Mouse (Mus musculus): ENCODE measurements around the gene Pds5a. TPM values are rescaled to one million over a fixed set of nuclear protein-coding genes. Genes with fewer than 3 reads are reported as not detected.
"Not testable (repeated sequence)": the region's sequence is repeated elsewhere in the genome, so short reads cannot be mapped to it uniquely, and the experiment has no call there.

Gene Pds5a
- polyA plus RNA-seq, 1 experiment from 2014 or later = 67.6 TPM

DNA sequence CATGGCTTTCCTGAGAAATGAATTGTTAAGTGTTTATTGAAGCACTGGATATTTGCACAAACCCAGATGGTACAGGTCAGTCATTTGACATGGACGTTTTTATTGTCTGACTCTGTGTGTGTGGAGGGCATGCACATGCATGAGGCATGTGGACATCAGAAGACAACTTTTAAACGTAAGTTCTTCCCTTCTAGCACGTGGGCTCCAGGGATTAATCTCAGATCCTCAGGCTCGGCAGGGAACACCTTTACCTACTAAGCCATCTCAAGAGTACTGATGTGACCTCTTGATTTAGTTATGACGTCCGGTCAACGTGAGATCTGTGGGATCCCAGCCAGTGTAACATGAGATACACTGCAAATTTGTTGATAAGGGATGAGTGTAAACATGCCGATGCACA is 12.2 kb upstream of the Pds5a start:
- no peak overlapping the region for H3K27ac ChIP-seq
- no peak for ATAC-seq
- no peaks in the 10 kb centered on the region for H3K27me3 ChIP-seq
- 71% methylated on average over 8 of the region's 8 CpGs for WGBS
- H3K9me3 ChIP-seq = no peaks in the 10 kb centered on the region
- no peaks in the 10 kb centered on the region for H3K4me1 ChIP-seq (replicated peaks)
- H3K36me3 ChIP-seq = no peaks in the 10 kb centered on the region
- no peak overlapping the region for H3K4me2 ChIP-seq (replicated peaks)
- H3K4me3 ChIP-seq (replicated peaks) = no peak overlapping the region
- no peak overlapping the region for H3K9ac ChIP-seq (replicated peaks)

DNA sequence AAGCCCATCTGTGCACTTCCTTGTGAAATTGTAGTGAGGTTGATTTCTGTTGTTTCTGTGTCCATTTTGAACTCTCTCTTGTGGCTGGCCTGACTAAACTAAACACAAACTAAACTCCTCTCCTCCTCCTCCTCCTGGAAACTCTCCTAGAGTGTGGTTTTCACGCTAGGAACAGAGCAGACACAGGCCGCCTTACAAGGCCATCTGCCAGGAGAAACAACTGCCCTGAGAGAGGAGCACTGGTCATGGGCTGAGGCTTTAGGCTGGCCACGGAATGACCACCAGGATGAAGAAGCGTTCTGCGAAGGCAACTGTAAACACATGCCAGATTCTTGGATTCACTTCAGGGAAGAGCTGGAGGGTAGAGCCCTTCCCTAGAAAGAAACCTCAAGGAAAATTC is 8.9 kb upstream of the Pds5a start:
- no peak for ATAC-seq
- WGBS = 87% methylated on average over 5 of the region's 5 CpGs
- Histone ChIP-seq H3K36me3 (no peaks in the 10 kb centered on the region), H3K9ac (replicated peaks) (no peak overlapping the region), H3K4me3 (replicated peaks) (no peak overlapping the region), H3K4me1 (replicated peaks) (no peaks in the 10 kb centered on the region), H3K4me2 (replicated peaks) (no peak overlapping the region), H3K9me3 (no peaks in the 10 kb centered on the region), H3K27ac (no peak overlapping the region), H3K27me3 (no peaks in the 10 kb centered on the region)

DNA sequence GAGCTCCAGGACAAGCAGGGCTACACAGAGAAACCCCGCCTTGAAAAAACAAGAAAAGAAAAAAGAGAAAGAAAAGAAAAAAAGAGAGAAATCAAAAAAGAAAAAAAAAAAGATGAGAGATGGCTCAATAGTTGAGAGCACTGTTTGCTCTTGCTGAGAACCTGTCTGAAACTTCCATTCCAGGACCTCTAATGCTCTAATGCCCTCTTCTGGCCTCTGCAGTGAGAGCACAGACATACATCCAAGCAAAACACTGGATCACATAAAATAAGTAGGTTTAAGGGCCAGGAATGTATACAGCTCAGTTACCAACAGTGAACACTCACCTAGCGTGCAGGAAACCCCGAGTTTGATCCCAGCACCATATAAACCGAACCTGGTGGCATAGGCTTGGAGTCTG is 8.1 kb upstream of the Pds5a start:
- H3K27me3 ChIP-seq = no peaks in the 10 kb centered on the region
- no peak overlapping the region for H3K9ac ChIP-seq (replicated peaks)
- 87% methylated on average over 4 of the region's 4 CpGs for WGBS
- no peak overlapping the region for H3K4me3 ChIP-seq (replicated peaks)
- no peaks in the 10 kb centered on the region for H3K36me3 ChIP-seq
- no peak overlapping the region for H3K27ac ChIP-seq
- H3K9me3 ChIP-seq = no peaks in the 10 kb centered on the region
- no peak overlapping the region for H3K4me2 ChIP-seq (replicated peaks)
- no peak for ATAC-seq
- no peaks in the 10 kb centered on the region for H3K4me1 ChIP-seq (replicated peaks)

DNA sequence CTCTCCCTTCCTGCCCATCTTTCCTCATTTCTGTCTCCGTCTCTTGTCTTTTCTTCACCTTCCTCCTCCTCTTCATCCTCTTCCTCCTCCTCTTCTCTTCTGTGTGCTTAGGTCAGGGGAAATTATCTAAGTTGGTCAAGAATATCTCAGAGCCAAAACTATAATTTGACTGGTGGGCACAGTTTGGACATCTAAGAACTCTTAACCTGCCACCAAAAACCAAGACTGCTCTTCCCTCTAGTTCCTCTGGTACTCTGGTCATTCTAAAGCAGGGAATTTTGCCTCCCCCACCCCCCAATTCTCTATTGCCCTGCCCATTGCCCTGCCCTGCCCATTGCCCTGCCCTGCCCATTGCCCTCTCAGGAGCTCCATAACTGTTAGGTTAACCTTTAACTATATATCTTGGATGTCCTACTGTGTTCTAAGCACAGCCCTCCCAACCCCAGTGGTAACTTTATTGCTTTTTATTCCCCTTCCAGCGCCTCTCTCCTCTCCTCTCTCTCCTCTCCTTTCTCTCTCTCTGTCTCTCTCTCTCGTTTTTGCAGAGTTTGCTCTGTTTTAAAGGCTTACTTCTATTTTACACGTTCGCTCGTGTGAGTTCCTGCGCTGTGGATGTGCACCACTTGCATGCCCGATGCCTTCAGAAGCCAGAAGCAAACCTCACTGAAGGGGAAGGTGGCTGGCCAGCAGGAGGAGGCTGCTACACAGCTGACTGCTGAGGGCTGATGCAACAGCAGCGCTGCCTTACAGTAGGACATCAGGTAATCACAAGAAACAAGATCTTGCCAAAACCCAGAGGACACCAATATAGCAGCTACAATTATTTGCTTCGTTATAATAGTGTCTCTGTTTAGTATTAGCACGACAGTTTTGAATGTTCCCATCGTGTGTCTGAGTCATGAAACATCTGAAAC is 6.9 kb upstream of the Pds5a start:
- Histone ChIP-seq H3K4me3 (replicated peaks) (no peak overlapping the region), H3K4me1 (replicated peaks) (no peaks in the 10 kb centered on the region), H3K4me2 (replicated peaks) (no peak overlapping the region), H3K27ac (no peak overlapping the region), H3K36me3 (no peaks in the 10 kb centered on the region), H3K27me3 (no peaks in the 10 kb centered on the region), H3K9ac (replicated peaks) (no peak overlapping the region), H3K9me3 (no peaks in the 10 kb centered on the region)
- 80% methylated on average over 12 of the region's 12 CpGs for WGBS
- no peak for ATAC-seq

DNA sequence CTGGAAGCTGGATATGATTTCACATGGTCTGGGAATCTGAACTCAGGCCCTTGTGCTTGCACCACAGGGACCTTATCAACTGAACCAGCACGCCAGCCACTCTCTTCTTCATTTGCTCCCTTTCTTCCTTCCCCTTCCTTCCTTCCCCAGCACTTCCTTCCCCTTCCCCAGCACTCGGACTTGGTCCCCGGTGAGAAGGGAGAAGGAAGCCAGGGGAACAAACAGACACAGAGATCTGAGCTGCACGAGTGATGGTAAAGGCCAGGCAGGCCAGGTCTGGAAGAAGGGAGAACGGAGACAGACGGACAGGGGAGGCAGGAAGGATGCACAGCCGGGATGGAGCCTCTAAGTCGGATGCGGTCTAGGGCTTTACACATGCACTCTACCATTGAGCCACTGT is 5.2 kb upstream of the Pds5a start:
- Histone ChIP-seq H3K4me3 (replicated peaks) (no peak overlapping the region), H3K36me3 (no peaks in the 10 kb centered on the region), H3K4me2 (replicated peaks) (no peak overlapping the region), H3K9me3 (no peaks in the 10 kb centered on the region), H3K27me3 (no peaks in the 10 kb centered on the region), H3K9ac (replicated peaks) (no peak overlapping the region), H3K4me1 (replicated peaks) (peaks cover 6% of the 10 kb centered on the region), H3K27ac (no peak overlapping the region)
- ATAC-seq = no peak
- 80% methylated on average over 9 of the region's 9 CpGs for WGBS

DNA sequence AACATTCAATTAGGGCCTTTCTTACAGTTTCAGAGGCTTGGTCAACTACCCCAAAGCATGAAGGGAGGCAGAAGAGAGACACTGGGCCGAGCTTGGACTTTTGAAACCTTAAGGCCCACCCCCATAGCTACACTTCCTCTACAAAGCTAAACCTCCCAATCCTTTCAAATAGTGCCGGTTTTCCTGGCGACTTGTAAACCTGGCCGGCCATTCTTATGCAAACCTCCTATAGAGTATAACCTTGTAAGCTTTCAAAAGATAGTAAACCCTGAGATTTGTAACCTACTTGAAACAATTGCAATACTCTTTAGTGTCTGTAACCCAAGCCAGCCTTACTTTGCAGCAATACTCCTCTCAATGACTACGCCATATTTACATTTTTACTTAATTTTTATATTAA is 2.0 kb upstream of the Pds5a start:
- peaks cover 21% of the 10 kb centered on the region for H3K4me1 ChIP-seq (replicated peaks)
- no peak overlapping the region for H3K4me2 ChIP-seq (replicated peaks)
- H3K9ac ChIP-seq (replicated peaks) = no peak overlapping the region
- ATAC-seq = no peak
- 74% methylated on average over 5 of the region's 5 CpGs for WGBS
- no peaks in the 10 kb centered on the region for H3K9me3 ChIP-seq
- no peaks in the 10 kb centered on the region for H3K36me3 ChIP-seq
- no peaks in the 10 kb centered on the region for H3K27me3 ChIP-seq
- no peak overlapping the region for H3K4me3 ChIP-seq (replicated peaks)
- H3K27ac ChIP-seq = no peak overlapping the region

DNA sequence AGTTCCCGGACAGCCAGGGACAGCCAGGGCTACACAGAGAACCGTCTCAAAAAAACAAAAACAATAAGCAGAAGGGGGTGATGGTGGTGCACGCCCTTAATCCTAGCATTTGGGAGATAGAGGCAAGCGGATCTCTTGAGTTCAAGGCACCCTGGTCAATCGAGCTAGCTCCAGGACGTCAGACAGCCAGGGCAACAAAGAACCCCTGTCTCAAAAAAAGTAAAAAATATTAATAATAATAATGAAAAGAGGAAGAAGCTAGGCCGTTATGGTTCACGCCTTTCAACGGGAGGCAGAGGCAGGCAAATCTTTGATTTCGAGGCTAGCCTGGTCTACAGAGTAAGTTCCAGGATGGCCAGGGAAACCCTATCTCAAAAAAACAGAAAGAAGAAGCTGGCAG is 1.1 kb upstream of the Pds5a start:
- WGBS = 63% methylated on average over 10 of the region's 10 CpGs
- Histone ChIP-seq H3K27ac (no peak overlapping the region), H3K4me3 (replicated peaks) (no peak overlapping the region), H3K9me3 (no peaks in the 10 kb centered on the region), H3K4me1 (replicated peaks) (peaks cover 28% of the 10 kb centered on the region), H3K4me2 (replicated peaks) (peak overlapping the region; percentile 69), H3K9ac (replicated peaks) (no peak overlapping the region), H3K36me3 (peaks cover 6% of the 10 kb centered on the region), H3K27me3 (no peaks in the 10 kb centered on the region)
- no peak for ATAC-seq

DNA sequence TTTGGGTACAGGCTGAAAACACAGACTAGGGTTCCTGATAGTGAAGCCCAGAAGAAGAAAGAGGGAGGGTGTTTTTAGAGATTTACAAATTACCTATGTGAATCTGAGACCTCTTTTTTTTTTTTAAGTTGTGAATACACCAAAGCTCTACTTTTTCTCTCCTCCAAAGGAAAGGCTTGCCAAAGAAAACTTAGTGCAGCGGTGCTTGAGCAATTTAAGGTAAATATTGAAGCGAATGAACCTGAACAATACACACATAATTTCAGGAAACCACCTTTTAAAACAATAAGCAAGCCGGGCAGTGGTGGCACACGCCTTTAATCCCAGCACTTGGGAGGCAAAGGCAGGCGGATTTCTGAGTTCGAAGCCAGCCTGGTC is 675 bp upstream of the Pds5a start:
- peak overlapping the region; percentile 96 for H3K27ac ChIP-seq
- H3K4me2 ChIP-seq (replicated peaks) = peak overlapping the region; percentile 69
- no peaks in the 10 kb centered on the region for H3K27me3 ChIP-seq
- no peak for ATAC-seq
- H3K4me1 ChIP-seq (replicated peaks) = peaks cover 28% of the 10 kb centered on the region
- H3K9ac ChIP-seq (replicated peaks) = peak overlapping the region; percentile 95
- no peaks in the 10 kb centered on the region for H3K9me3 ChIP-seq
- peak overlapping the region; percentile 92 for H3K4me3 ChIP-seq (replicated peaks)
- H3K36me3 ChIP-seq = peaks cover 6% of the 10 kb centered on the region
- 16% methylated on average over 6 of the region's 6 CpGs for WGBS

DNA sequence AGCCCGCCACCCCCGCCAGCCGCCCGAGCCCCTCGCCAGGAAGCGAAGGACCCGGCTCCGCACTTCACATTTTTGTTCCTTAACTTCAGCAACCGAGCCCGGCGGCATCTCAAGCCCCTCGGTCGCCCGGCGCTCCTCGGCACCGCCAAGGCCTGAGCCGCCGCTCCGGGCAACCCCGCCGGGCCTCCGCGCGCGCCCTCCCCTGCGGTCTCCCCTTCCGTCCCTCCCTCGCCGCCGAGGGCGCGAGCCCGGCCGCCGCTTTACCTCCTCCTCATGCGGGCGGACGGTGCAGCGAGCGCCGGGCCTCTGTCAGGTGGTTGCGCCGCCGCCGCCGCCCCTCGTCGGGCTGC is 612 bp downstream of the Pds5a start:
- Histone ChIP-seq H3K36me3 (peaks cover 11% of the 10 kb centered on the region), H3K27me3 (no peaks in the 10 kb centered on the region), H3K4me3 (replicated peaks) (peak overlapping the region; percentile 92), H3K4me2 (replicated peaks) (peak overlapping the region; percentile 69), H3K9me3 (no peaks in the 10 kb centered on the region), H3K4me1 (replicated peaks) (peaks cover 28% of the 10 kb centered on the region), H3K27ac (peak overlapping the region; percentile 96), H3K9ac (replicated peaks) (peak overlapping the region; percentile 95)
- 0% methylated on average over 43 of the region's 49 CpGs for WGBS
- ATAC-seq = no peak; the same call in 1 of the 2 replicates

DNA sequence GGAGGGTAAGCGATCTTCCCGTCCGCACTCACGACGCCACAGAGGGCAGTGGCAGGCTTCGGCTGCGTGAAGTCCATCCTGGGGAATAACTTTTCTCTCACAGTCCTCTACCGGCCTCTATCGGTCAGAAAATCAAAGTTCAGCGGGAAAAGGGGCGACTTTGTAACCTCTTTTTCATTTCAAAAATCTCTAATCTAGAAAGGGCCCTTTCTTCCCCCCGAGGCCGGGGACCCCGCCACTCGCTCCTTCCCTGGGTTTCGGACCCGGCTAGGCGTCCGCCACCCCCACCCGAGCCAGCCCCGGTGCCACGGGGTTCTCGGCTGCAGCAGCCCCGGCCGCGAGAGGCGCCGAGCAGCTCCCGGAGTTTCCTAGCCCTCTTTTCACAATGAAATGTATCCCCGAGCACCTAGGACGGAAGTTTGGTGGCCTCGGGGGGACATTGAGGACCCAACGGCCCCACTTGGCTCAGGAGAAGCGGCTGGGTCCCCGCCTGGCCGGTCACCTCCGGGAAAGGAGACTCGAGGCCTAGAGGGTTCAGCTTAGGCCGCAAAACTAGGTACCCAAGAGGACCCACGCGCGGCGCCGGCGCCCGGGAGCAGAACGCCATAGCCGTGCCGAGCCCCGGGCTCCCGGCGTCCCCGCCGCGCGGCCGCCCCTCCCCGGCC is 1.1 kb downstream of the Pds5a start:
- peak; percentile 34 for ATAC-seq
- H3K4me1 ChIP-seq (replicated peaks) = peaks cover 28% of the 10 kb centered on the region
- no peaks in the 10 kb centered on the region for H3K27me3 ChIP-seq
- WGBS = under 1% methylated on average over 55 of the region's 58 CpGs
- H3K9ac ChIP-seq (replicated peaks) = peak overlapping the region; percentile 95
- peak overlapping the region; percentile 69 for H3K4me2 ChIP-seq (replicated peaks)
- H3K9me3 ChIP-seq = no peaks in the 10 kb centered on the region
- H3K4me3 ChIP-seq (replicated peaks) = peak overlapping the region; percentile 92
- peak overlapping the region; percentile 96 for H3K27ac ChIP-seq
- H3K36me3 ChIP-seq = peaks cover 13% of the 10 kb centered on the region

DNA sequence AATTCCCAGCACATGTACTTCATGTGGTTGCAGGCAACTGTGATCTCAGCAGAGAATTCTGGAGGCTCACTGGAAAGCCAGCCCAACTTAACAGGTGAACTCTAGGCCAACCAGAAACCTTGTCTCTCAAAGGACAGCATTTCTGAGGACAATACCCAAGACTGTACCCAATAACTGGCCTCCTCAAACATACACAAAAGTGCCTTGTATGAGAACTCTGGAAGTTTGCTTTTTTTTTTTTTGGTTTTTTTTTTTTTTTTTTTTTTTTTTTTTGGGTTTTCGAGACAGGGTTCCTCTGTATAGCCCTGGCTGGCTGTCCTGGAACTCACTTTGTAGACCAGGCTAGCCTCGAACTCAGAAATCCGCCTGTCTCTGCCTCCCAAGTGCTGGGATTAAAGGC is 4.0 kb downstream of the Pds5a start:
- H3K4me3 ChIP-seq (replicated peaks); H3K4me2 ChIP-seq (replicated peaks); H3K27ac ChIP-seq; H3K27me3 ChIP-seq; H3K9ac ChIP-seq (replicated peaks); ATAC-seq; H3K9me3 ChIP-seq: not testable (repeated sequence)
- Histone ChIP-seq H3K36me3 (peaks cover 18% of the 10 kb centered on the region), H3K4me1 (replicated peaks) (peaks cover 28% of the 10 kb centered on the region)
- WGBS = 85% methylated on average over 3 of the region's 3 CpGs

DNA sequence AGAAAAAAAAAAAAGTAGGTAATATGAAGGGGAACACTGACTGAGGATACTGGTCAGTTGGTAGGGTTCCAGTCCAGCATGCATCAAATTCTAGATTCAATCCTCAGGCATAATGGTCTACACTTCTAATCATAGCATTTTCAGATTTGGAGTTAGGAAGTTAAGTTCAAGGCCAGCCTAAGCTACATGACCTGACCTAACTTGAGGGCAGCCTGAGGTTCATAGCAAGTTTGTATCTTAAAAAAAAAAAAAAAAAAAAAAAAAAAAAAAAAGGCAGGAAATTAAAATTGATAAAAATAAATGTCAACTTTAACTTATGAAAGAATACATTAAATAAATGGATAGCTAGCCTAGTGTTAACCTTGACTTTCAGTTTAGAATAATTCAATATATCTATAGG is 5.1 kb downstream of the Pds5a start:
- no peak overlapping the region for H3K4me2 ChIP-seq (replicated peaks)
- no peak for ATAC-seq
- H3K4me3 ChIP-seq (replicated peaks) = no peak overlapping the region
- no peaks in the 10 kb centered on the region for H3K27me3 ChIP-seq
- peaks cover 20% of the 10 kb centered on the region for H3K36me3 ChIP-seq
- H3K9me3 ChIP-seq = no peaks in the 10 kb centered on the region
- H3K9ac ChIP-seq (replicated peaks) = no peak overlapping the region
- peaks cover 22% of the 10 kb centered on the region for H3K4me1 ChIP-seq (replicated peaks)
- no peak overlapping the region for H3K27ac ChIP-seq
